Mouse (Mus musculus): ENCODE measurements around the gene Arhgef25.

DNA sequence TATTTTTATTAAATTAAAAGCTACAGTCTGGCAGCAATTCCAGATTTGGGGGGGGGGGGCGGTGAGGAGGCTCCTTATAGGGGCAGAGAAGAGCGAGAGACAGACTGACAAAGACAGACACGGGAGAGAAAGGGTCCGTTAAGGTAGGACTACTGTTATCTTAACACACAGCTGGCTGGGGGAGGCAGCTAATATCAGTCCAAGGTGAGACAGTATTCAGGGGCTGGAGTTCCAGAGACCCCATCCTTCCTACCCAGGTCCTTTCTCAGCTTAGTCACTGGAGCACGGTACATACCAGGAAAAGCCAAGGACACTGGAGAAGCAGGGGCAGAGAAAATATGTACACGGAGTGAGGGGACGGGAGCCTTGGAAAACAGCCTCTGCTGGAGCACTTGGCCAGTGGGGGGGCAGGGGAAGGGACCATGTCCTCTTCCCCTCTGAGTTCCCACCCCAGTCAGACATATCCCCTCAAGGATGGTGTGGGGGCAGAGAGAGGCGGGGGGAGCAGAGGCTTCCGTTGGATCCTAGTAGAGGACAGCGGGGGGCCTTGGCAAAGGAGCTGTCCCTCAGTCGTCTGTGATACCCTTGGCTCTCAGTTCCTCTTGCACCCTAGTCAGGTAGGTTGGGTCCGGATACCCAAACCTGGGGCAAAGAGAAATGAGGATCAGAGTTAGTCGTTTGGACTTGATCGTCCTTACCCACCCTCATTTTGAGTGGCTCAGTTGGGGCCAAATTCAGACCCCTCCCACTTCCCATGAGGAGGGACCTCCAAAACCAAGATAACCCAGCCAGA is 711 bp upstream of the Arhgef25 start:
- TF ChIP-seq CTCF (IDR thresholded peaks at IDR 0.05; ENCODE audit: extremely low read depth, insufficient read depth, insufficient read length, insufficient replicate concordance): no peak
- TF ChIP-seq POLR2A (IDR thresholded peaks at IDR 0.05; ENCODE audit: low read depth, low read length): no peak

Measured in spleen, adult 2 months (tissue).